Mouse (Mus musculus): ENCODE data around the gene Cfap161. TPM values are rescaled to one million over a fixed set of nuclear protein-coding genes. Genes with fewer than 3 reads are reported as not detected.
A peak's percentile ranks its signal among the peaks of the same experiment; 100 is the strongest.

Gene Cfap161
- polyA plus RNA-seq, 3 experiments from 2014 or later: not detected

DNA sequence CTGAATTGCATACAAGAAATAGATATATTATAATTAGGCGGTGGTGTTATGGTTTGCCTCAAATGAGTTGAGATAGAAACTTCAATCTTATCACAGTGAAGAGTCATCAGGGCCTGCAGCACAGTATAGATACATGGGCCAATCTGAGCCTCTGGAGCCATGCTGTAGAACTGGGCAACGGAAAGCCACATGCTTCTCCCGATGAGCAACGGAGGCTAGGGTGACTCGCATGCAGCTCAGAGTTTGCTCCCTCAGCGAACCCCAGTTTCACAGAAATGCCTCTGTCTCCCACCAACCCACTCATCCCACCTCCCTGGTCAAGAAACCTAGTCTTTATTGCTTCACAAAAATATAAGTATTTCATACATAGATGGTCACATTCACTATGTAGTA lies 6.8 kb upstream of the Cfap161 start:
- ATAC-seq: no peak

DNA sequence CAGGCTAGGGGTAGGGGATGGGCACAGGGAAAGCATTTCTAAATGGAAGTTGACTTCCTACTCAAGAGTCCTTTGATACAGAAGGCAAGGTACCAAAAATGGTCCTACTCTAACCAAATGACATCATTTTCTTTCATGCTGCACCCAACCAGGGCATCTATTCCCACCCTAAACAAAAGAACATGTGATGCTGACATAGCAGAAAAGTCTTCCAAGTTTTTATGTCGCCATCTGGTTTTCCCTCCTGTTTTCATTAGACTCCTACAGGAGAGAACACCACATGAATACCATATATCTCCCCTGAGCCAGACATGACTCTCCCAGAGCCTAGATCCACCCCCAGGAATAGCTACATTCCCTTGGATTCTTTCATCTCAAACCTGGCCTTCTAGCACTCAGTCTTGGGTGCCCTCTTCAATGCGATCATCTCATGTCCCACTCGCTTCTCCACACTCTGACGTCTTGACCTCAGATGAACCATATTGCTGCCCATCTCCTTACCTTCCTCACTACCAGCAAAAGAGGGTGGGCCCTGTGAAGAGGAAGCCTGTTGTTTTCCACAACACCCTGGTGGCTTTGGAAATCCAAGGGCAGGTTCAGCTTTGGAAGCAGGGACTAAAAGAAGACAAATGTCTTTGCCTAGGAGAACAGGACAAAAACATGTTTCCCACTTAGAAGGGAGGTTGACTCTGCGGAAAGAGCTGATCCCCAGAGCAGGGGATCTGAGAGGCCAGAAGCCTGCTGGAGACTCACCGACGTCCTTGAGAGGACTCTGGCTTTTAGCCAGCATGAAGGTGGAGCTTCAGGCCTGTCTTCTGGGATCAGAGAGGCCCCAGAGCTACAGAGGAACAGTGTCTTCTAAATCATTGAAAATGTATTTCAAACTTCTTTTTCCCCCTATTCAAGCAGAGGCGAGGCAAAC lies 6.1 kb upstream of the Cfap161 start:
- ATAC-seq: no peak

DNA sequence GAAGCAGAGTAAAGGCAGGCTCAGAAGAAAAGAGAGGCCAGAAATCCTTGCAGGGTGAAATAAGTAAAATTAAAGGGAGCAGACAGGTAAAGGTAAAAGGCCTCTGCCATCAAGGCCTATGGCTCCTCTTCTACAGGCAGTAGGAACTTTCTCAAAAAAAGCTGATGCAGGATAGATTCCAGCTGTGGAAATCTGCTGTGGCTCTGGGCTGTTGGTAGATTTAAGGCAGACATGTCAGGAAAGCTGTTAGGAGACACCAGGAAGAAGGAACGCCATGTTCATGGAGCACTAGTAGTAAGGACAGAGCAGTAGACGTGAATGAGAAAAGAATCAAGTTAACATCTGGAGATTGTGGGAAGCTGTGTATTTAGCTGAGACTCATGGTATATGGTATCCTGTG lies 5.4 kb upstream of the Cfap161 start:
- ATAC-seq: no peak

DNA sequence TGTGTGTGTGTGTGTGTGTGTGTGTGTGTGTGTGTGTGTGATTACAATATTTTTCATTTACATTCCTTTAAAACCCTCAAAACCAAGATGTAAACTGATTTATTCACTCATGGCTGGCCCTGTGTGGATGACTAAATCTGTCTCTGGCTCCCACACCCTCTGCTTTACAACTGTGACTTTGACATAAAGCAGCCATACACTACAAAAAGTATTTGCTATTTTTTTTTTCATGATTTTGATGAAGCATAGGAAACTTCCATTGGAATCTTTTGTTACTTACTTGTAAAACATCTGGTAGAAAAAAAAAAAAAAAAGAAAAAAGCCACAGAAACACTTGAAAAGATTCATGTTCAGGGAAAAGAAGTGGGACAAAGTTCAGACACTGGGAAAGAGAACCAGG lies 3.3 kb upstream of the Cfap161 start:
- ATAC-seq: no peak

DNA sequence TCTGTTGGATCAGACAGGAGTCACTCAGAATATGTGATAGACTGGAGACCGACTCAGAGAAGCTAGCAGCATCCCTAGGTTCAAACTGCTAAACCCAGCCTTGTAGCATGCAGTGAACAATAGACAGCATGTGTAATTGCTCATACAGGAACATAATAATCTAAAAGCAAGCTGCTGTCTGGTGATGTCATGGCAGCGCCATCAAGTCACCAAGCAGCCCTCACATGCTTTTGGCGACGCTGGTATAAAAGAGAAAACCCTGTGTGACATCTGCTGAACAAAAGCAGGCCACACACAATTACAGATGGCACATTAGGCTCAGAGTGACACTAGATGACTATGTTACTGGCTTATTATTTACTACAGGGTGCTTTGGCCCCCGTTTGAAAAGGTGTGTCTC lies 1.5 kb upstream of the Cfap161 start:
- no peak for ATAC-seq

DNA sequence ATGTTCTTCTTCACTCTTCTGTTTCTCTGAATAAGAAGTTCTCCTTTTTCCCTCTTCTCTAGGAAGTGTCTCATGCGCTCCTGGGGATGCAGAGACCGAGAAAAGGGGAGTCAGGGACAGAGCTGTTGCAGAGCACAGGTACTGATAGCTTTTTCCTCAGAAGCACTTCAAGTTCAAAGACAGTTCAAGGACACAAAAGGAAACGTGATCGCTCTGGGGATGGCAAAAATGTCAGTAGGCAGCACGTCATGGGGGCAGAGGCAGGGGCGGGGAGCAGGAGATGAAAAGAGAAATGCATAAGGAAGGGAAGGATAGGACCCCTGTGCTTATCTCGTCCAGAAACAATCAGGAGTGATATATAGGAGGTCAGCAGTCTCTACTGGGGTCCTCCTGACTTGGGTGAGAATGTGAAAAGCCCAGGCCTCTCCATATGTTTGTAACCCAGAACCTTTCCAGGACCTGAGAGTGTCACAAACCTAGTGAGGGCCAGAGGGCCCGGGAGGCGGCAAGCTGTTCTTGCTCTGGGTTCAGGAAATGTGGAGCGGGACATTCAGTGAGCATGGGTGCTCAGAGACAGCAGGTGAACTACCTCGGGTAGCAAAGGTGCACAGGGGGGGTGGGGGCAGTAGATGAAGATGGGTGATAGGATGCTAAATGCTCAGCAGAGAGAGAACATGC lies 535 bp downstream of the Cfap161 start:
- no peak for ATAC-seq

DNA sequence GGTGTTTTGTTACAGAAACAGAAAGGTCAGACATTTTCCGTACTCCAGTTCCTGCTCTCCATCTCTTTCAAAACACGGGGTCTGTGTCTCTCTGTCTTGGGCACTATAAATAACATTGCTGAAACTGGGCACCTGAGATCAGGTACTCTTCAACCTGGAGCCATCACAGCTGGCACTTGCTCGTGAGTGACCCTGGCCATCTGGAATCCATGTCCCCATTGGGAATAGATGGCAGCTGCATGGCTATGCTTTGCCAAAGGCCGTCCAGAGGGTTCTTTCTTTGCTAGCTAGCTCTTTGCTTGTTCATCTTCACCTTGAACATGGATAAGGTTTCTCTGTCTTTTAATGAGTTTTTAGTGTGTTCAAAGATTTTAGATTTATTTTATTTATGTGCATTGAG lies 13.8 kb downstream of the Cfap161 start:
- no peak for ATAC-seq

DNA sequence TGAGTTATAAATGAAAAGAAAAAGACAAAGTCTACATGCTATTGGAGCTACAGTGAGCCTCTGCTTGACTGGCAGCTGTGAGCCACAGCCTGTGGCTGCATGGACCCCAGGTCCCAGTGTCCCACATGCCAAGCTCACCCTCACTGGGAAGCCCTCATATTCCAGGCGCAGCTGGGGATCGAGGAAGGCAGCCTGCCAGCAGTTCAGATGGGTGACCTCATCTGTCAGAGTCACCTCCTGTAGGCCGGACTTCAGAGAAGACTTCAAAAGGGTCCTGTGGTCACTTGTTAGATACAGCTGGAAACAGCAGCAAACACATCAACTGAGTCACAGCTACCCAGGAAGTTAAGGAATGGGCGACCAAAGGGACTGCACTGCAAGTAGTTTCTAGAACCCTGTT lies 14.7 kb downstream of the Cfap161 start:
- ATAC-seq: no peak

DNA sequence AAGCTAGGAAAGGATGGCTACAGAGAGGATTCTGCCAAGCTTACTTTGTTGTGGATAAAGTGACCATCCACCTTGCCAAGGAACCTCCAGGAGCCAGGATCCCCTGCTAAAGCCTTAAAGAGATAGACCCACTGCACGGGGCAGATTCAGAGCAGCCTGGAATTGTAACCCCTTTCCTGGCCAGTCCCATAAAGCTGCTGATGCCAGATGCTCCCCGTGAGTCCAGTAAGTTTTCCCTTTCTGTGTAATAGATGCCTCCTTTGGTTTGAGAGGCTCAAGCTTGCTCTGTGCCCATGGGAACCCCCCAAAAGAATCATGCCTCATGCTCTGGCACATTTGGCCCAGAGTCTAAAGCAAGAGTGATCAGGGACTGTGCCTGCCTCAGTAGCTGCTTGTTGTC lies 15.7 kb downstream of the Cfap161 start:
- no peak for ATAC-seq

DNA sequence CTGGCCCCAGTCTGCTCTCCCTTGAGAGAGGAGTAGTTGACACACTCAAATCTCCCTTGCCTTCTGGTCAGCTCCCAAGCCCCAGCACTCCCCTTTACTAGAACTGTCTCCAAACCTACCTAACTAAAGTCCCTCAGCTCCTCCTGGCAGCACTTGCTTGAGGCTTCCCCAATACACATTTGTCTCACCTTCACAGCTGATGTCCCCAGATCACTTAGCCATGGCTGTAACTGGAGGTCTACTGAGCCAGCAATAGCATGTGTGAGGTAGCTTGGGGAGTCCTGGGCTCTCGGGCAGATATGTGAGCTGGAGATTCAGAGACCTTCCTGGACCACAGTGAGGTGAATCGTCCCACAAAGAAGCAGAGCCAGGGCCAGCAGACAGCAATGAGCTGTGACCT lies 16.2 kb downstream of the Cfap161 start:
- no peak for ATAC-seq

DNA sequence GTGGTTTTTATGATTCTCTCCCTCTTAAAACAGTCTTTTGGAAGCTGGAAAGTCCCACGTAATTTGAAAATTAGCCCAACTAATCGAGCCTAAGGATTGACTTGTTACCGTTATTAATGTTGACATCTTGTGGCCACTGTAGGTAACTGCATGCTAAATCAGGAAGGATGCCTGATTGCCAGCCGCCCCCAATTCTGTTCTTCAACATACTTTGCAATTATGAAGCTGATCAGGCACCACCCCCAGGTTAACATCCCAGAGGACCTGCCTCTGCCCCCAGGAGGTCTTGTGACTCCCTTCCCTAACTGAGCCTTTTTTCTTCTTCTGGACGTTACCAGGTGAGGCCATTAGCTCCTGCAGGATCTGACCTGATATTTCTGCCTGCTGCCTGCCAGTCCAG lies 20.0 kb downstream of the Cfap161 start:
- peak; percentile 50 for ATAC-seq

DNA sequence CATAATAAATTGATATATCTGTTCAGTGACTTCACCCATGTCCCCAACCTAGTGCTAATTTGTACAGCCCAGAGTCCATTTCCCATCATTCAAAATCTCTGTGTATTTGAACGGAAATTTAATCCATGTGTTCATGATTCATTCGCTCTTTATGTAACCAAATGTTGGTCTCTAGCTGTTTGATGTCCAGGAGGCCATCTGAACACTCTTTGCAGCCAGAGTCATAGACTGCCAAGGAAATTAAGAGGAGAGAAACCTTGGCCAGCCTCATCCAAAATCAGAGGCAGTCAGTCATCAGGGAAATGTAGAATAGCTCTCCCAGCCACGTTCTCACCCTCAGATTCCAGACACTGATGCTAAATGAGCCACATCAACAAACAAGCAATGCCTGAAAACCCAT lies 31.0 kb downstream of the Cfap161 start:
- no peak for ATAC-seq

DNA sequence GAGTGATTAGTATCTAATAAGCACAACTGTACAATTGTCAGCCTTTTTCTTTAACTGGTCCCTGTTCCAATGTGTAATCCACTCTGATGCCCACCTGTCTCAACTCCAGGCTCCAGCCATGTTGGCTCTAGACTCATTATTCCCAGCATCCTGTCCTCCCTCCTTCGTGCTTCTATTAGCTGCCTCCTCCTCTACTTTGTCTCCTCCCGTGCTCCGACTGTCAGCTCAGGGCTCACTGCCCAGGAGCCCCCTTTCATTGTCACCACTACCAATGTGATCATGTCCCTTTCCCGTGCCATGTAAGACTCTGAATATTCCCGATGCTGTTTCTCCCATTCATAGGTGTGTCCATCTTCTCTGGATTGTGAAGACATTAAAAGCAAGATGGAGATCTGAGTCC lies 32.3 kb downstream of the Cfap161 start:
- no peak for ATAC-seq

DNA sequence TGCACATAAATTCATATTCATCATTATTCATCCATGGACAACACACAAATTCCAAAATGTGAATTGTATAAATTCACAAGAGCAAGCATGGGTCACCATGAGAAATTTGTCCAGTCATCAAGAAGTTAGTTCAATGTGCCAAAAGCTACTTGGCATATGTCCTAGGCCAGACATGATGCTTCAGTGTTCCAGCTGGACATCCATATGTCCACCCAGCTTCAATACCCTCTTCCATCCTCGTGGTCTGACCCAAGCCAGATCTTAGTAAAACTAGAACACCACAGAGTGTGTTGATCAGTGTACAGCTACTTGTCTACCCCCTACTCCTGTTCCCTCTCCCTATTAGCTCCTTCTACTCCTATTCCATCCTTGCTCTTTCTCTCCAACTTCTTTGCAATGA lies 43.6 kb downstream of the Cfap161 start:
- no peak for ATAC-seq

DNA sequence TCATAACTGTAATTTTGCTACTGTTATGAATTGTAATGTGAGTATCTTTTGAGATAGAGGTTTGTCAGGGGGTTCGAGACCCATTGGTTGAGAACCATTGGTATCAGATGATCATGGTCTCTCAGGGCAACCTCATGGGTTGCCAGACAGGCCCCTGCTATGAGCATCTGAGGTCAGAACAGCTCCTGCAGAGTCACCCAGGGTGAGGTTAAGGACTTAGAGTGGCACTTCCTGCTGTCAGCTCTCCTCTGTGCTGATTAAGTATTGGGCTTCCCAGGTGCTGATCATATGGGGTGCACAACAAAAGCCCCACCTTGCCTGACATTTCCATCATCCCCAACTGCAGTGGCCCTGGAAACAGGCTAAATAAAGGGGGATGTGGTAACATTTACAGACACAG lies 46.3 kb downstream of the Cfap161 start:
- no peak for ATAC-seq

DNA sequence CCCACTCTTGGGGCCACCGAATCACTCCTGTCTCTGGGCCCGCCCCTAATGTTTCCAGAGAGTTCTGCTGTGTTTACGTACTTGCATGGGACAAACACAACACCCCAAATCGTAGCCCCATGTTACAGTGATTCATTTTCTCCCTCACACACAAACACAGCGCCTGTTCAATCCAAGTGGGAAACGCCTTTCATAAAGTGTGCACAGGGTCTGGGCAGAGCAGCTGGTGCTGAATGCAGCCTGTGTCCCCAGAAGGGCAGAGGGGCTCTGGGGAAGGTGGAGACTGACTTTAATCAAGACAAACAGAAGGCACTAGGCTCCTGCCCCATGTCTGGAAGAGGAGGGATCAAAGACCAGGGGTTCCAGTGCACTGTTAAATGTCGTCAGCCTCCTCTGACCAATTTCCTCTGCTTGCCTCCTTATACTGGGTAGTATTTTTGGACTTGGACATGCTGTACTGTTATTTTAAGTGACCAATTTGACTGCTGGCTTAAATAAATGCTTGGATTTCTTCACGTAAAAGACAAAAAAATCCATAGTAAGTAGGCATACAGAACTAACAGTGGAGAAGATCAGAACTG lies 48.5 kb downstream of the Cfap161 start:
- ATAC-seq: no peak

DNA sequence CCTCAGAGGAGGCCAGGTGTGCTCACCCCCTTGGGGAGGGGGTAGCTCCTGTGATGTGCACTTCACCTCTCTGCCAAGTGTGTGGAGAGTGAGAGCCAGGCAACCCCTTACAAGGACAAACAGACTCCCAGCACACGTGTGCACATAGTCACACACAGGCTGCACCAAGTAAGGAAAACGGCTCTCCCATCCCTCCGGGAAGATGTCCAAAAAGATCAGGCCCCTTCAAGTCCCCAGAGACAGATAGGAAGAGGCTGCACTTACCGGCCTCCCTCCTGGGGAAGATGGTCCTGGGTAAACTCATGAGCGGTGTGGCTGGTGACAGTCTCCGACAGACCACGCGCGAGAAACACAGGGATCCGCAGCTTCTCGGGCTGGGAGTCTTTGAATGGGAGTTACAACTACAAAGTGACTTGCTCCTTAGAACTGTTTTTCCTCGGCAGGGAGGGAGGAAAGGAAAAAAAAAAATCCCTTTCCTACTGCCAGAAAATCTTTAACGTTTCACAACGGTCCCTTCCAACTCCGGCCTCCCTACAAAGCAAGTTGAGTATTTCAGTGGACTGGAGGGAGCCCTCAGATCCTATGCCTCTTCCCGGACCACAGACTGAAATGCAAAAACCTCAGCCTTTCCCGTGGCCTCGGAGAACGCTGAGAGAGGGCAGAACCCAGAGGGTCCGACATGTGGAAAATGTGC lies 49.1 kb downstream of the Cfap161 start, which contains the start of gene Il16:
Gene Il16 (minus strand): TSS at position 314 of the 694 bp plus-strand sequence.
- no peak for ATAC-seq

DNA sequence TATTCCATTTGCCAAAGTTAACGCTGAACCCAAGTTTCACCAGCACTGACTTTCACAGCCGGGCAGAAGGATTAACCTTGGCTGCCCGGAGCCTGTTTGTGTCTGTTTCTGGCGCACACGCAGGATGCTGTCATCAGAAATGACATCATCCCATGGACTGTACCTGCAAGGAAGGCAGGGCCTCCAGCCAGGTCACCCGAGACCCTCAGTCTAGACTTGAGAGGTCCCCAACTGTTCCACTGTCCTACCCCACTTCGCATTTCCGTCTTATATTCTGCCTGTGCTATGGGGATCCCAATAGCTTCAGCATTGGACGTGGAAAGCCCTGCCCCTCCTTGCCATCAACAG lies 49.6 kb downstream of the Cfap161 start:
- no peak for ATAC-seq

DNA sequence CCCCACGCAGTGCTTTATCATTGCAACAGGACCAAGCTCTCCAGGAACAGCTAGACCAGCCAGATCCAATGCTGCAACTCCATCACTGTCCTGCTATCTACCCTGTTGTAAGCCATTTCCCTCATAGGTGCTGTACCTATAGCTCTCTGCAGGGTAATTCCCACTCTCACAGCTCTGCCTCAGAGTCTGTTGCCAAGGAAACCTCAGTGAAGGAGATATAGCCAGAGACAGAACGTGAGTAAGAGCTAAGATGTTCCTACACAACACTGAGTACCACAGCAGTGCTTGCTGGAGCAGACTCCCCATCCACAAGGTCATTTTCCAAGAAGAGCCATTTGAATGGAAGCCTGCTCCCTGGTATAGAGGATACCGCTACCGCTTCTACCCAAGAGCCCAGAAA lies 50.4 kb downstream of the Cfap161 start:
- no peak for ATAC-seq

DNA sequence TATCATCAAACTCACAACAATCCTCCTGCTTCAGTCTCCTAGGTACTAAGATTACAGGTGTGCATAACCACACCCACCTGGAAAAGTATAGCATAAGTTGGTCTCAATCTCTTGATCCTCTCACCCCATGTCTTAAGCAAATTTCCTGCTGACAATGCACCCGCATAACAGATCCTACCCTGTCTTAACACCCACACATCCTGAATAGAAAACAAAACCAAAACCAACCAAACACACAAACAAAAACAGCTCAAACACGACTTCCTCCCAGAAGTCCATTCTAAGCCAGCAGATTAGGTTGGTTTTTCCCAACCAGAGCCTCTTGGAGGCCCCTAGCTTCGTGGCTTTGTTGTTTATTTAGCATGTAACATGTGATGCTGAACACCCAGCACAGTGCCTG lies 52.0 kb downstream of the Cfap161 start:
- peak; percentile 93 for ATAC-seq

DNA sequence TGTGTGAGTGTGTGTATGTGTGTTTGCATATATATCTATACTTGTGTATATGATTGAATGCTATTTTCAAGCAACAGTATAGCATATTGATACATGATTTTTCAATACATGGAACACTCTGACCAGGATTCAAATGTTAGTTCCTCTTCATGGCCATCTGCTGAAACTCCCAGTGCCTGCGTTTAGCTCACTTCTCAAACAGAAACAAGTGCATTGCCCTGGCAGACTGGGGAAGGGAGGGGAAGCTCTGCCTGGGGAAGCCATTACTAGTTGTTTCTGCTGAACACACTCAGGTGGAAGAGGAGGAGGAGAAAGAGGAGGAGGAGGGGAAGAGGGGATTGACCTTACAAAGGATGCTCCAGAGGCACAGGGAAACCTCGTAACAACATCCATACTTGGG lies 52.7 kb downstream of the Cfap161 start:
- ATAC-seq: no peak

DNA sequence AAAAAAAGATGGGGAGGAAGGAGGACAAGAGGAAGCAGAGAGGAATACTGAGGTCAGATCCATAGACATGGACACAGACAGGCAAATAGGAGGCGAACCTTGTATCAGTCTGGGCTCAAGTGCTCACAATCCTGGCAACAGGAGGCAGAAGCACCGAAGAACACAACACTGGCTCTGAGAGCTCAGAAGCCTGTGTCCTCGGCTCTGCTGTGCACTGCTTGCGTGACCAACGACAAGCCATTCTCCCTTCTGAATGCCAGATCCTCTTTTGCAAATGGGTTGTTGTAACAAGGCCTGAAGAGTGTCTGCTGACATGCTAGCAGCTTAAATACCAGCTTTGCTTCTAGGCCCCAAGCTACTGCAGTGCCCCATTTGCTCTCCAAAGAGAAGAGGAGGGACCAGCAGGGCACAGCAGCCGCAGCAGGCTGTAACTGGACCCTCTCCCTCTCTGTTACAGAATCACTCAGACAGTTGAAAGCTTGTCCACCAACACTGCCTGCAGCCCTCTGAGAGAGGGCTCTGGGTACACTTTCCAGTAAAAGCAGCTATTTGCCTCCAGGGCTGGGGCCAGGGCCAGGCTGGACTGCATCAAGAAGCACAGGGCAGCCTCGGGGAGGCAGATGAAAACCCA lies 54.9 kb downstream of the Cfap161 start:
- ATAC-seq: no peak

Measured in inflammation-experienced regulatory T-cells, adult 6 months (primary cell).